Mouse (Mus musculus) neural tube, embryonic 14.5 days (tissue): Measurements from ENCODE around the gene Kbtbd13. TPM values are rescaled to one million over a fixed set of nuclear protein-coding genes. Genes with fewer than 3 reads are reported as not detected.

Experiments used
- ATAC-seq: fragments of 200-750 bp; cut with Nextera tagmentation; 2 replicates; pipeline ENCODE4 v1.8.0; 2017; ENCODE audit warnings: low read depth, mild to moderate bottlenecking, moderate TSS enrichment, moderate library complexity
- H3K27ac ChIP-seq: fragments of 300-500 bp; sonication (generic); 2 replicates; pipeline ENCODE4 v1.5.1; 2014; ENCODE audit warnings: low read depth, mild to moderate bottlenecking, control low read depth, low read length, moderate library complexity, mixed read lengths
- H3K27me3 ChIP-seq: fragments of 300-500 bp; sonication (generic); 2 replicates; pipeline ENCODE4 v1.6.1; 2014; ENCODE audit warnings: low read length; ENCODE audit not compliant: control insufficient read depth, insufficient read depth
- H3K36me3 ChIP-seq: fragments of 300-500 bp; sonication (generic); 2 replicates; pipeline ENCODE4 v1.6.1; 2014; ENCODE audit warnings: low read length, mixed read lengths; ENCODE audit not compliant: control insufficient read depth, insufficient read depth
- H3K4me1 ChIP-seq: fragments of 300-500 bp; sonication (generic); 2 replicates; pipeline ENCODE4 v1.6.1; 2014; ENCODE audit warnings: low read length; ENCODE audit not compliant: control insufficient read depth, insufficient read depth
- H3K4me2 ChIP-seq: fragments of 300-500 bp; sonication (generic); 2 replicates; pipeline ENCODE4 v1.6.1; 2014; ENCODE audit warnings: mild to moderate bottlenecking, low read depth, low read length, control low read depth
- H3K4me3 ChIP-seq: fragments of 300-500 bp; sonication (generic); 2 replicates; pipeline ENCODE4 v1.5.1; 2014; ENCODE audit warnings: low read depth, low read length, control low read depth, mixed read lengths
- H3K9ac ChIP-seq: fragments of 300-500 bp; sonication (generic); replicated peaks from 2 replicates; pipeline ENCODE4 v1.6.1; 2014; ENCODE audit warnings: low read depth, mild to moderate bottlenecking, control low read depth, low read length, mixed read lengths
- H3K9me3 ChIP-seq: fragments of 300-500 bp; sonication (generic); 2 replicates; pipeline ENCODE4 v1.6.1; 2016; ENCODE audit warnings: low read length; ENCODE audit not compliant: control insufficient read depth
- WGBS: fragments of 180-500 bp; shearing (Covaris S2); extraction: QIAGEN DNeasy Blood & Tissue Kit; methylation state at CpG from one replicate; pipeline ENCODE4 v1.1.7; 2014; 5-methylcytosine and 5-hydroxymethylcytosine counted together
- polyA plus RNA-seq: library from polyadenylated mRNA; unstranded; fragments of >200 nt; fragmentation: Nextera tagmentation; extraction: Ambion mirVana; gene quantifications from 2 replicates; pipeline ENCODE4 v1.2.1, GENCODE M21; 2014

The Kbtbd13 gene
- polyA plus RNA-seq, 1 experiment from 2014 or later: 0.31 TPM

DNA sequence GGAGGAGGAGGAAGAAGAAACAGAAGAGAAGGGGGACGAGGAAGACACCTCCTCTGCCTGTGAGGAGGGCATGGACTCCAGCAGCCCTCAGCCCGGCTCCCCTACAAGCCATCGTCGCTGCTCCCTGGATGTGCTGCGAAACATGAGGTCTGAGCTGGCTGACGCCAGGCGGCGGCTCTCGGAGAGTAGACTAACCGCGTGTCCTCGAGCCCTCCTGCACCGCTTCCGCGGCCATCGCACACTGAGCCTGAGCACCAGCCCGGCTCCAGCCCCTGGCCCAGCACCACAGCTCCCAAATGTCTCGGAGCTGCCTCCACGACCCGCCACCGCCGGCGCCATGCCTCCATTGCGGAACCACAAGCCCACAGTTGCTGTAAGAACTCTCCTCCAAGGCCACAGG is 19.7 kb downstream of the Kbtbd13 start:
- Histone ChIP-seq H3K9ac (no peak overlapping the region), H3K4me2 (no peak overlapping the region), H3K9me3 (no peaks in the 10 kb centered on the region), H3K4me3 (no peak overlapping the region), H3K4me1 (no peaks in the 10 kb centered on the region), H3K27ac (no peak overlapping the region), H3K27me3 (no peaks in the 10 kb centered on the region), H3K36me3 (no peaks in the 10 kb centered on the region; the same call in 1 of the 2 replicates)
- 80% methylated on average over 24 of the region's 24 CpGs for WGBS
- ATAC-seq: no peak

DNA sequence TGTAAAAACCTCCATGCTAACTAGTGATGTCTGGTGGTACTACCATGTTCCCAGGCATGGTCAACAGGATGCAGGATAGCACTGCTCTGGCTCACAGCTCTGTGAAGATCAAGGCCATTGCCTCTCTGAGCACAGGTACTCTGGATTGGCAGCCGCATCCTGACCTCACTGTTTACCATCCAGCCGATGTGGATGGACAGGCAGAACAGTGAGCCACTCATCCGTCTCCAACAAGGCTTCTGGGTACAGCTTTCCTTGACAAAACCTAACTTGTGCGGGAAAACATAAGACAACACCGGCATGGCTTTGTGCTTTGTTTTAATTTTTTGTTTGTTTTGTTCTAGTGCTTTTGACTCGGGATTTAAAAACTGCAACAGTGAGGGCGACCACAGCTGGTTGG is 25.7 kb downstream of the Kbtbd13 start:
- Histone ChIP-seq H3K9ac (no peak overlapping the region), H3K9me3 (no peaks in the 10 kb centered on the region), H3K27me3 (no peaks in the 10 kb centered on the region), H3K36me3 (peaks cover 13% of the 10 kb centered on the region), H3K27ac (no peak overlapping the region), H3K4me2 (no peak overlapping the region), H3K4me1 (no peaks in the 10 kb centered on the region), H3K4me3 (no peak overlapping the region)
- ATAC-seq: no peak
- WGBS: 94% methylated on average over 7 of the region's 7 CpGs

DNA sequence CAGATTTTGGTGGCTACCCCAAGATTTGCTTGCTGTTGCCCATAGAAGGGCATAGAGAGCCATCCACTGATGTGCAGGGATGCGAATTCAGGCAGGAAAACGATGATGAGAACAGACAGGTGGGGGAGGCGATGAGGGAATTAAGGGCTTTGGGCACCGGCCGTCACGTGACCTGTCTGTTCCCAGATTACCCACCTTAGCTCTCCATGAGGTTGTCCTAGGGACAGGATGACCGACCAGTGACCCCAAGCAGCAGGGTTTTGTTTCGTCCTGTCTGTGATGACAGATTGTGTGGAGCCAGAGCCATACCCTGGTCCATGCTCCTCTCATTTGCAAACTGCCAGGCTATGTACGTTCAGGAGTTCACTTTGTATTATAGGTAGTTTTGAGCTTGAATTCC is 27.8 kb downstream of the Kbtbd13 start:
- H3K4me3 ChIP-seq: no peak overlapping the region
- 68% methylated on average over 9 of the region's 9 CpGs for WGBS
- H3K4me1 ChIP-seq: no peaks in the 10 kb centered on the region
- H3K36me3 ChIP-seq: peaks cover 30% of the 10 kb centered on the region
- H3K27me3 ChIP-seq: no peaks in the 10 kb centered on the region
- H3K9me3 ChIP-seq: no peaks in the 10 kb centered on the region
- no peak for ATAC-seq
- no peak overlapping the region for H3K27ac ChIP-seq
- H3K4me2 ChIP-seq: no peak overlapping the region
- H3K9ac ChIP-seq: no peak overlapping the region

DNA sequence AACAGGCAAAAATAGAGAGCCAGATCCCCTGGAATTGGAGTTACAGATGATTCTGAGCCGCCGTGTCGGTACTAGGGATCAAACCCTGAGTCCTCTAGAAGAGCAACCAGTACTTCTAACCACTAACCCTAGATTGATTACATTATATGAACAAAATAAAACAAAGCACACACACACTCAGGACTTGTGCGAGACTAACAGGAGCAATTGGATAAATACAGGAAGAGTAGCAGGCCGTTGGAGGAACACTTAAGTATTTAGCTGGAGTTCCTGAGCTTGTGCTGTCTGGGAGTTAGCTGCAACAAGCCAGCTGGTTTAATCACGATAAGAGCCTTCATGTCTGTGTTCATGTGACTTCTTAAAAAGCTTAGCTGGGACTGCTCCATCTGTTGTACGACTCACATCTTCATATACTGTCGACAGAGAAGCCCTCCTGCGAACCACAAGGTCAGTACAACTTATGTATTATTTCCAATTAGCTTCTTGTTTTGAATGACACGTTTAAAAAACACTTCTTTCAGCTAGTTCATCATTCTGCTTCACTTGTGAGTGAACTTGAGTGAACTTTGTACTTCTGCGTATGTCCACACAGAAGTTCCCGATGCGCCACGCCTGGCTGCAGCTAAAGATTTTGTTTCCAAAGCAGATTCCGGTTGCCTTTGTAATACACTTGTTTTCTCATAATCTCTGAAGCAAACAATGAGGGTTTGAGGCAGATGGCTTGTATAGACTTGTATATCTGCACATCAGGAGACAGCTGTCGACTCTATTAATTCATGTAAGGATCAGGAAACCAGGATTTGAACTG is 30.6 kb downstream of the Kbtbd13 start, which contains the start of gene Ubap1l:
Gene Ubap1l, plus strand, starts transcription at position 401 of the 808 bp plus-strand sequence.
- no peaks in the 10 kb centered on the region for H3K4me1 ChIP-seq
- H3K27ac ChIP-seq: no peak within 1 kb of the TSS
- 93% methylated on average over 16 of the region's 16 CpGs for WGBS
- peaks cover 44% of the 10 kb centered on the region for H3K36me3 ChIP-seq
- ATAC-seq: no peak
- no peak within 1 kb of the TSS for H3K4me2 ChIP-seq
- no peaks in the 10 kb centered on the region for H3K27me3 ChIP-seq
- H3K9ac ChIP-seq: no peak within 1 kb of the TSS
- H3K4me3 ChIP-seq: no peak within 1 kb of the TSS
- no peaks in the 10 kb centered on the region for H3K9me3 ChIP-seq

DNA sequence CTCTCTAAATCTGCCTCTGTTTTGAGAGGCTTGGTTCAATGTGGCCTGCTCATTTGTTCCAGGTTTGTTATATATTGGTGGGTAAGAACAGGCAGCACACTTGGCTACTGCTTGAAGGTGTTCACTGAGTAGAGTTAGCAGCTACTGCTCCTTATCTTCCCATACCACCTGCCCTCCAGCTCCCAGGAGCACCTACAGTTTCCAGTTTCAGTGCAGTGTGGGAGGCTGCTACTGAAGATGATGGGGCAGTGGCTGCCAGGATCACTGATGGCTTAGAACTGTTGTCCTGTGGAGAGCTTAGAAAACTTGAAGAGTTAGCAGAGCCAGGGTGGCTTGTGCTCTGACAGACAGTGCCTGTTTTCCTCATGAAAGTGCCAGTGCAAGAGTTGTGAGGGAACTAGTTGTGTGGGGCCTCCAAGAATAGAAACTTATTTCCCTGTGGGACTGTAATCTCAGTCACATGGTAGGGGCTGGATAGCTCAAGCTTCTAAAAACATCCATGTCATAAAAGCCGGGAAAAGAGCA is 32.4 kb downstream of the Kbtbd13 start:
- WGBS: 93% methylated on average over 1 of the region's 1 CpGs

DNA sequence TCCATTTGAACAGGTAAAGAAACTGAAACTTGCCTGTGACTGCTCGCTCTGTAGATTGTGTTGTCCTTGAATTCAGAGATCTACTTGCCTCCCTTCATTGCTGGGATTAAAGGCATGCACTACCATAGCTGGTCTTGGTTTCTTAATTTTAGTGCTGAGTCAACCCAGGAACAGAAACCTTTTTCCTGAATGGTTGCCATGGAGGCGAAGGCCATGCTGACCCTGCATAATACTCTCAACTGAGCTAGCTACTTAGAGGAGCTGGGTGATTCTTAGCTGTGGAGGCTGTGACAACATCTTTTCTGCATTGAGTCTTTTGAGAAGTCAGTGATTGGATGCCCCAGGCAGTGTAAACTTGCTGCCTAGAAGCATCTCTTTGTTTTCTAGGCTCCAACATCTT is 34.5 kb downstream of the Kbtbd13 start:
- Histone ChIP-seq H3K4me3 (no peak overlapping the region), H3K4me1 (no peaks in the 10 kb centered on the region), H3K4me2 (no peak overlapping the region), H3K27me3 (no peaks in the 10 kb centered on the region), H3K9me3 (no peaks in the 10 kb centered on the region), H3K9ac (no peak overlapping the region), H3K27ac (no peak overlapping the region), H3K36me3 (peaks cover 48% of the 10 kb centered on the region)
- ATAC-seq: no peak
- 92% methylated on average over 2 of the region's 2 CpGs for WGBS

More for the DNA sequence above, 32.4 kb downstream of the Kbtbd13 start:
- no peaks in the 10 kb centered on the region for H3K9me3 ChIP-seq
- no peaks in the 10 kb centered on the region for H3K27me3 ChIP-seq
- ATAC-seq: no peak
- no peak overlapping the region for H3K4me2 ChIP-seq
- no peak overlapping the region for H3K9ac ChIP-seq
- no peaks in the 10 kb centered on the region for H3K4me1 ChIP-seq
- H3K36me3 ChIP-seq: peaks cover 49% of the 10 kb centered on the region
- no peak overlapping the region for H3K27ac ChIP-seq
- H3K4me3 ChIP-seq: no peak overlapping the region

DNA sequence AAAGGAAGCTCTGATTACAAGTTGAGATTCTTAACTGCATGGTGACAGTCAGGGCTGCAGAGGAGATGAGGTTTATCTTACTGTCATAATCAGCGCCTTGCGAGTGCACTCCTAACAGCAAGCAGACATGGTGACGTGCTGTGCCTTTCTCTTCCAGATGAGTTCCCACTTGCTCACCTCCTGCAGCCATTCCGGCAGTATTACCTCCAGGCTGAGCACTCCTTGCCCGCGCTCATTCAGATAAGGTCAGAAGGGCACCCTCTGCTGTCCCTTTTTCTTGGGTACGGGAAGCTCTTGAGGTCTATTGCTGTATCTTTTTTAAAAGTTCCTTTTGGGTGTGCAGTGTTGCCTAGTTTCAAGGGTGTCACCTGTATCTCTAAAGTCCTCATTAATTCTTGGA is 34.9 kb downstream of the Kbtbd13 start:
- Histone ChIP-seq H3K4me3 (no peak overlapping the region), H3K4me2 (no peak overlapping the region), H3K4me1 (no peaks in the 10 kb centered on the region), H3K27me3 (no peaks in the 10 kb centered on the region), H3K27ac (no peak overlapping the region), H3K9ac (no peak overlapping the region), H3K36me3 (peaks cover 44% of the 10 kb centered on the region), H3K9me3 (no peaks in the 10 kb centered on the region)
- WGBS: 84% methylated on average over 7 of the region's 7 CpGs
- ATAC-seq: no peak

DNA sequence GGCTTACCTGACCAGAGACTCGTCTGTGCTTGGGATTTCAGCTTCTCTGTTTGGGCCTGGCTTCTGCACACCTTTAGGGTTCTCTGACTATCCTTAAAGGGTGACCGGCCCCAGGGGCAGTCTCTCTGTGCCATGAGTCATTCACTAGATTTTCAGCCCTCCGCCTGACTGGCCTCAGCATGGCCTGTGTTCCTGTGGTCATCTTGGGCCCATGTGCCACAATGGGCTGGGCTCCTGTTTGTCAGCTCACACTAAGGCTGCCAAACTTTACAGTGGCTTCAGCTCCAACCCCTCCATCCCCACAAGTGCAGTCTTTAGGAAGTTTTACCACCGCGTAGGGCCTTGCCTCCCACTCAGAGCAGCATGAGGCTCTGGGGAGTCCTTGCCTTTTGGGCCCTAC is 38.2 kb downstream of the Kbtbd13 start:
- no peak for ATAC-seq
- Histone ChIP-seq H3K4me3 (no peak overlapping the region), H3K27ac (no peak overlapping the region), H3K36me3 (peaks cover 16% of the 10 kb centered on the region), H3K27me3 (no peaks in the 10 kb centered on the region), H3K4me2 (no peak overlapping the region), H3K9me3 (no peaks in the 10 kb centered on the region), H3K9ac (no peak overlapping the region), H3K4me1 (no peaks in the 10 kb centered on the region)
- WGBS: 90% methylated on average over 5 of the region's 5 CpGs

DNA sequence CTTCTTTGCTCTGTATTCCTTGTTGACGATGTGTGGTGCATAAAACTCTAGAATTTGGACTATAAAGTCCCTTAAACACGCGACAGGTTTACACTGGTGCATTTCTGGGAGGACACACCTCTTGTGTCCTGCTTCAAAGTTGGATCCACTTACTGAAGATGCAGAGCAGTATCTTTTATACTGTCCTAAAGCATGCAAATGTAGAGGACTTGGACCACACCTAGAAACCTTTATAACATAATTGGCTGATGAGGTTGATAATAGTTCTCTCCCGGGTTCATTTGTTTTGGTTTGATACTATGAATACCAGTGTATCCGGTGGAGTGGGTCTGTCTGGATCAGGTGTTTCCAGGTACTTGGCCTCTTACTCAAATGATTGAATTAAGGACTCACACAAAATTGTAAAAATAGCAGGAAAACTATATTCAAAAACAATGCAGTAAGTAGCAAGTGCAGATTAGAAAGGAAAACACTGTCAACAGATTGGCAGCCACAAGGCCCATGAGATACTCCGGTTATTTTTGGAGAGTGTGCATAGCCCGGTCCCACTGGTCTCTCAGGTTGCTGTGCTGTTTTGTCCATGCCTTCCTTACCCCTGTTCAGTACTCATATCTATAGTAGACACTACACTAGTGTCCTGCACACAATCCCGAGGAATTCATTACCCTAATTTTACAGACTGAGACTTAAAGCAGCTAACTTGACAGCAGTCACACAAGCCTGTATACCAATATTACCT is 44.2 kb downstream of the Kbtbd13 start:
- 49% methylated on average over 8 of the region's 8 CpGs for WGBS
- Histone ChIP-seq H3K4me2 (peak overlapping the region; percentile 92), H3K4me1 (peaks cover 12% of the 10 kb centered on the region), H3K27ac (no peak overlapping the region), H3K27me3 (no peaks in the 10 kb centered on the region; the same call in 1 of the 2 replicates), H3K9me3 (no peaks in the 10 kb centered on the region), H3K9ac (peak overlapping the region; percentile 95), H3K4me3 (peak overlapping the region; percentile 98), H3K36me3 (no peaks in the 10 kb centered on the region)
- no peak for ATAC-seq
